Mouse (Mus musculus): ENCODE data around the gene Map2. TPM values are rescaled to one million over a fixed set of nuclear protein-coding genes. Genes with fewer than 3 reads are reported as not detected.

Map2 gene
- polyA plus RNA-seq, 1 experiment from 2014 or later, result 309 TPM

DNA sequence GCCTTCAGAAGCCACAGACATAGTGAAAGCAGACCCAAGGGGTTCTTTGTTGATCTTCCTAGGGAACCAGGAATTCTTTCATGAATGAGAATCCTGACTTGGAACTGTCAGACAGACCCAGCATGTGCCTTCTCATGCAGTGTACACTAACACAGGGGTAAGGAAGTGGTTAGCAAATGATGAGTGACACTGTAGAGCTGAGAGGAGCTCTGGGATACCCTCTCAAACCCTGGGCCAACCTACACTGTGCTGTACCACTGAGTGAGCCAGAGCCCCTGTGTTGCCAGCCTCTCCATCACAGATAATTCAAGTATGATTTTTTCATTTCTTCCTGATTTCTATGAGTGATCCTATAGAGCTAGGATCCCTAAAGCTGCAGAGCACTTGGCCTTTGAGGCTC is 255.9 kb downstream of the Map2 start:
- no peak overlapping the region for H3K4me2 ChIP-seq (ENCODE audit: low read length)
- H3K9me3 ChIP-seq (ENCODE audit: control insufficient read depth, low read length), result no peaks in the 10 kb centered on the region
- no peak overlapping the region for H3K4me3 ChIP-seq (ENCODE audit: low read length)
- H3K27me3 ChIP-seq (replicated peaks; ENCODE audit: control insufficient read depth, insufficient read depth, low read length), result no peaks in the 10 kb centered on the region
- ATAC-seq, result peak; percentile 34; the same call in 1 of the 2 replicates
- no peaks in the 10 kb centered on the region for H3K4me1 ChIP-seq (ENCODE audit: control insufficient read depth, insufficient read depth, low read depth, low read length)
- H3K9ac ChIP-seq (ENCODE audit: low read depth, low read length), result no peak overlapping the region
- no peak overlapping the region for H3K27ac ChIP-seq (ENCODE audit: low read depth, low read length)
- peaks cover 14% of the 10 kb centered on the region for H3K36me3 ChIP-seq (ENCODE audit: control insufficient read depth, insufficient read depth, low read length)

DNA sequence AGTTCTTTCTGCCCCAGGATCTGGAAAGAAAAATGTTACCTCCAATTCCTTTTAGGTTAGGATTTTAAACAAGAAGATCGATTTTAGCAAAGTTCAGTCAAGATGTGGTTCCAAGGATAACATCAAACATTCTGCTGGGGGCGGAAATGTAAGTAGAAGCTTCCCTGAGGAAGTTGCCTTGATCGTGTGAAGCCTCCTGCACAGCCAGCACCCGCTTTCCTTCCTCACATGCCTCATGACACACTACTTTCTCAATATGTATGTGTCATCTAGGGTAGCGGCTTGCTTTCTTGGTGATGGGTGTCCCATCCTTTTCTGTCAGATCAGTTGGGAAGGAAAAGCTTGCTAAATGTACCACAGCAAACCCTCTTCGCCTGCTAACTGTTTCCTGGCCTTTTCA is 256.4 kb downstream of the Map2 start:
- Histone ChIP-seq H3K36me3 (ENCODE audit: control insufficient read depth, insufficient read depth, low read length) (peaks cover 12% of the 10 kb centered on the region), H3K9ac (ENCODE audit: low read depth, low read length) (no peak overlapping the region), H3K4me3 (ENCODE audit: low read length) (no peak overlapping the region), H3K27ac (ENCODE audit: low read depth, low read length) (no peak overlapping the region), H3K4me2 (ENCODE audit: low read length) (no peak overlapping the region), H3K9me3 (ENCODE audit: control insufficient read depth, low read length) (no peaks in the 10 kb centered on the region), H3K4me1 (ENCODE audit: control insufficient read depth, insufficient read depth, low read depth, low read length) (no peaks in the 10 kb centered on the region), H3K27me3 (replicated peaks; ENCODE audit: control insufficient read depth, insufficient read depth, low read length) (no peaks in the 10 kb centered on the region)
- 92% methylated on average over 6 of the region's 6 CpGs for WGBS
- no peak for ATAC-seq

GRCm38 (mm10) chr1:66438069-66438468 is 263.0 kb downstream of the Map2 start:
- Histone ChIP-seq H3K9me3 (ENCODE audit: control insufficient read depth, low read length) (no peaks in the 10 kb centered on the region), H3K4me3 (ENCODE audit: low read length) (no peak overlapping the region), H3K4me1 (ENCODE audit: control insufficient read depth, insufficient read depth, low read depth, low read length) (no peaks in the 10 kb centered on the region), H3K36me3 (ENCODE audit: control insufficient read depth, insufficient read depth, low read length) (peaks cover 33% of the 10 kb centered on the region), H3K27me3 (replicated peaks; ENCODE audit: control insufficient read depth, insufficient read depth, low read length) (no peaks in the 10 kb centered on the region), H3K4me2 (ENCODE audit: low read length) (no peak overlapping the region), H3K27ac (ENCODE audit: low read depth, low read length) (no peak overlapping the region), H3K9ac (ENCODE audit: low read depth, low read length) (no peak overlapping the region)
- 83% methylated on average over 2 of the region's 2 CpGs for WGBS
- no peak for ATAC-seq

GRCm38 (mm10) chr1:66442922-66443321 is 267.8 kb downstream of the Map2 start:
- Histone ChIP-seq H3K4me1 (ENCODE audit: control insufficient read depth, insufficient read depth, low read depth, low read length) (no peaks in the 10 kb centered on the region), H3K27ac (ENCODE audit: low read depth, low read length) (no peak overlapping the region), H3K9me3 (ENCODE audit: control insufficient read depth, low read length) (no peaks in the 10 kb centered on the region), H3K36me3 (ENCODE audit: control insufficient read depth, insufficient read depth, low read length) (peaks cover 23% of the 10 kb centered on the region), H3K27me3 (replicated peaks; ENCODE audit: control insufficient read depth, insufficient read depth, low read length) (no peaks in the 10 kb centered on the region), H3K4me2 (ENCODE audit: low read length) (no peak overlapping the region), H3K9ac (ENCODE audit: low read depth, low read length) (no peak overlapping the region), H3K4me3 (ENCODE audit: low read length) (no peak overlapping the region)
- 50% methylated on average over 2 of the region's 2 CpGs for WGBS
- ATAC-seq, result no peak

GRCm38 (mm10) chr1:66449471-66449870 is 274.4 kb downstream of the Map2 start:
- no peaks in the 10 kb centered on the region for H3K9me3 ChIP-seq (ENCODE audit: control insufficient read depth, low read length)
- H3K27ac ChIP-seq (ENCODE audit: low read depth, low read length), result no peak overlapping the region
- H3K36me3 ChIP-seq (ENCODE audit: control insufficient read depth, insufficient read depth, low read length), result no peaks in the 10 kb centered on the region
- no peak overlapping the region for H3K9ac ChIP-seq (ENCODE audit: low read depth, low read length)
- no peak overlapping the region for H3K4me2 ChIP-seq (ENCODE audit: low read length)
- H3K4me3 ChIP-seq (ENCODE audit: low read length), result no peak overlapping the region
- H3K4me1 ChIP-seq (ENCODE audit: control insufficient read depth, insufficient read depth, low read depth, low read length), result no peaks in the 10 kb centered on the region
- 56% methylated on average over 2 of the region's 2 CpGs for WGBS
- no peak for ATAC-seq
- H3K27me3 ChIP-seq (replicated peaks; ENCODE audit: control insufficient read depth, insufficient read depth, low read length), result no peaks in the 10 kb centered on the region

DNA sequence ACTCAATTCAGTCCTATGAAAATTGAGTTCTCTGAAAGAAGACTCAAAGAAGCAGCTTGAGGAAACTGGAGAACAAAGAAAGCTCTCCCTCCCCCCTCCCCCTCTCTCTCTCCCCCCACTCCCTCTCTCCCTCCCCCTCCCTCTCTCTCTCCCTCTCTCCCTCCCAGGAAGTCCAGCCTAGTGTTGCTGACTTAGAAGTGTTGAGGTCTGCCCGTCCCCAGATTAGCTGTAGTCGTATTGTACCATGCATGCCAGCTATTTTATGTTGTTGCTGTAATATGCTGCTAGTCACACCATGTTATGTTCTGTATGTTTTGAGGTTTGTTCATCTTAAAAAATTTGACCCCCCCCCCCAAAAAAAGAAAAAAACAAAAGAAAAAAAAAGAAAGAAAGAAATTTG is 281.5 kb downstream of the Map2 start:
- 12% methylated on average over 2 of the region's 2 CpGs for WGBS
- no peak overlapping the region for H3K27ac ChIP-seq (ENCODE audit: low read depth, low read length)

DNA sequence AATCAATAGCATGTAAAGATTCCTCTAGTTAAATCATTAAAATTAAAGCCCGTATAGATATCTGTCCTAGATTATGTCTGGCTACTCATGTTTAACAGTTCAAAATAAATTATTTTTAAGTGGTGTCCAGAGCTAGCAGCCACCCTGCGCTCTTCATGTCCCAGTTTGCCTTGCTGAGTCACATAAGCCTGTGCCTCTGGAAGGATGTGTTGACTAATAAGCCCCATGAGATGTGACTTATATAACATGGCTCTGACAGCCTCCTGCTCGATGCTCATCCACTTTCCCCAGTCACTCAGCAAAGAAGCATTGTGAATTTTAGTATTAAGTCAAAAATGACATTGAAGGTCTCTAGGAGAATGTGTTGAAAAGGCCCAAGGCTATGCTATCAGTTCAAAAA is 282.7 kb downstream of the Map2 start:
- H3K4me1 ChIP-seq (ENCODE audit: control insufficient read depth, insufficient read depth, low read depth, low read length), result no peaks in the 10 kb centered on the region
- no peak overlapping the region for H3K27ac ChIP-seq (ENCODE audit: low read depth, low read length)
- H3K9ac ChIP-seq (ENCODE audit: low read depth, low read length), result no peak overlapping the region
- peaks cover 3% of the 10 kb centered on the region; the same call in 1 of the 2 replicates for H3K9me3 ChIP-seq (ENCODE audit: control insufficient read depth, low read length)
- 70% methylated on average over 3 of the region's 3 CpGs for WGBS
- no peak overlapping the region for H3K4me3 ChIP-seq (ENCODE audit: low read length)
- no peaks in the 10 kb centered on the region for H3K36me3 ChIP-seq (ENCODE audit: control insufficient read depth, insufficient read depth, low read length)
- H3K27me3 ChIP-seq (replicated peaks; ENCODE audit: control insufficient read depth, insufficient read depth, low read length), result no peaks in the 10 kb centered on the region
- no peak overlapping the region for H3K4me2 ChIP-seq (ENCODE audit: low read length)
- no peak for ATAC-seq

More for the DNA sequence above, 281.5 kb downstream of the Map2 start:
- Histone ChIP-seq H3K4me2 (ENCODE audit: low read length) (no peak overlapping the region), H3K4me1 (ENCODE audit: control insufficient read depth, insufficient read depth, low read depth, low read length) (no peaks in the 10 kb centered on the region), H3K36me3 (ENCODE audit: control insufficient read depth, insufficient read depth, low read length) (no peaks in the 10 kb centered on the region), H3K27me3 (replicated peaks; ENCODE audit: control insufficient read depth, insufficient read depth, low read length) (no peaks in the 10 kb centered on the region), H3K9me3 (ENCODE audit: control insufficient read depth, low read length) (peaks cover 3% of the 10 kb centered on the region; the same call in 1 of the 2 replicates), H3K4me3 (ENCODE audit: low read length) (no peak overlapping the region), H3K9ac (ENCODE audit: low read depth, low read length) (no peak overlapping the region)
- no peak for ATAC-seq

- no peaks in the 10 kb centered on the region for H3K27me3 ChIP-seq (replicated peaks; ENCODE audit: control insufficient read depth, insufficient read depth, low read length)
- no peak overlapping the region for H3K4me2 ChIP-seq (ENCODE audit: low read length)
- 81% methylated on average over 3 of the region's 3 CpGs for WGBS
- H3K9me3 ChIP-seq (ENCODE audit: control insufficient read depth, low read length), result peaks cover 3% of the 10 kb centered on the region; the same call in 1 of the 2 replicates
- ATAC-seq, result no peak
- no peak overlapping the region for H3K27ac ChIP-seq (ENCODE audit: low read depth, low read length)
- no peak overlapping the region for H3K9ac ChIP-seq (ENCODE audit: low read depth, low read length)
- no peaks in the 10 kb centered on the region for H3K4me1 ChIP-seq (ENCODE audit: control insufficient read depth, insufficient read depth, low read depth, low read length)
- no peak overlapping the region for H3K4me3 ChIP-seq (ENCODE audit: low read length)
- no peaks in the 10 kb centered on the region for H3K36me3 ChIP-seq (ENCODE audit: control insufficient read depth, insufficient read depth, low read length)
These were observed 284.3 kb downstream of the Map2 start for GRCm38 (mm10) chr1:66459394-66459793.

DNA sequence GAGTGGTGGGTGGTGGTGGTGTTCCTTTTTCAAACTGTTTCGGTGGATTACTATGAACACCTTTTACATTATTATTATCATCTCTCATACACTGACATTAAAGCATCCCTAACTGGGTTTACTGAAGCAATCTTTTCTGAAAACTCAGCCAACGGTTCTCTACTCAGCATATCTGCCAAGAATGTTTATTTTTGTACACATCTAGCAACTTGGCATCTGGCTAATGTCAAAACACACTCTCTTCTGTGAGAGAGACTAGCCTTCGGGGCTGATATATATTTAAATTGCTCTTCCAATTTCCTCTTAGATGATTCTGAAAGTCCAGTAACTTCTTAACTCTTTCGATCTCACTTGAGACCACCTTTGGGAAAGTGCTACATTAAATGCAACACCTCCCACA is 285.8 kb downstream of the Map2 start:
- no peaks in the 10 kb centered on the region for H3K9me3 ChIP-seq (ENCODE audit: control insufficient read depth, low read length)
- H3K4me2 ChIP-seq (ENCODE audit: low read length), result no peak overlapping the region
- 82% methylated on average over 4 of the region's 4 CpGs for WGBS

More for the DNA sequence above, 285.8 kb downstream of the Map2 start:
- Histone ChIP-seq H3K4me3 (ENCODE audit: low read length) (no peak overlapping the region), H3K9ac (ENCODE audit: low read depth, low read length) (no peak overlapping the region), H3K27ac (ENCODE audit: low read depth, low read length) (no peak overlapping the region), H3K36me3 (ENCODE audit: control insufficient read depth, insufficient read depth, low read length) (no peaks in the 10 kb centered on the region), H3K4me1 (ENCODE audit: control insufficient read depth, insufficient read depth, low read depth, low read length) (no peaks in the 10 kb centered on the region), H3K27me3 (replicated peaks; ENCODE audit: control insufficient read depth, insufficient read depth, low read length) (no peaks in the 10 kb centered on the region)
- ATAC-seq, result no peak

Data from hindbrain, embryonic 16.5 days (tissue).